In genomic region chr6:47812271-47812915, GRCm38 (mm10) we compare ENCODE assay signal across 7 mouse cellular contexts. TPM values are rescaled to one million over a fixed set of nuclear protein-coding genes. Genes with fewer than 3 reads are reported as not detected.
DNase-seq lines count a peak whose midpoint lies in the region; ATAC-seq and TF ChIP-seq lines count a peak whose summit lies in the region.

No protein-coding gene starts in this region.

- DNase-seq in thymus, adult 2 months = no peak
- no peak for DNase-seq in thymus, postnatal 36 days
- DNase-seq in limb, embryonic 14.5 days (ENCODE audit: low spot score) = no peak
- peak; percentile 29 for DNase-seq in yolk sac, embryonic 10.5 days (ENCODE audit: low spot score)
- DNase-seq in cerebellum, adult 11-12 months = no peak
- DNase-seq in cerebellum, adult 11 months = no peak

- H3K4me1 ChIP-seq in thymus, adult 2 months (replicated peaks; ENCODE audit: control insufficient read depth, insufficient read depth, low read length) = peaks cover 4% of the 10 kb centered on the region
- peaks cover 29% of the 10 kb centered on the region for H3K4me1 ChIP-seq in limb, embryonic 14.5 days (ENCODE audit: control insufficient read depth, insufficient read depth, low read length)

- peak overlapping the region; percentile 80 for H3K4me3 ChIP-seq in thymus, adult 2 months (ENCODE audit: control insufficient read depth, insufficient read depth, low read length)
- peak overlapping the region; percentile 86 for H3K4me3 ChIP-seq in limb, embryonic 14.5 days (replicated peaks; ENCODE audit: low read length)

- 0 out of 2 replicates have a peak, but pooled peaks cover 3% of the 10 kb centered on the region for H3K36me3 ChIP-seq in thymus, adult 2 months (ENCODE audit: control insufficient read depth, insufficient read depth, low read length)
- peaks cover 14% of the 10 kb centered on the region; the same call in 1 of the 2 replicates for H3K36me3 ChIP-seq in limb, embryonic 14.5 days (ENCODE audit: control insufficient read depth, insufficient read depth, low read length)

- peak overlapping the region; percentile 81 for H3K4me2 ChIP-seq in limb, embryonic 14.5 days (replicated peaks; ENCODE audit: low read depth, low read length, severe bottlenecking)

- H3K27me3 ChIP-seq in thymus, adult 2 months (ENCODE audit: control insufficient read depth, insufficient read depth, low read length) = no peaks in the 10 kb centered on the region
- no peaks in the 10 kb centered on the region for H3K27me3 ChIP-seq in limb, embryonic 14.5 days (ENCODE audit: control insufficient read depth, insufficient read depth, low read length)

- no peaks in the 10 kb centered on the region for H3K9me3 ChIP-seq in limb, embryonic 14.5 days (ENCODE audit: control insufficient read depth, low read length)

- peak; percentile 8; the same call in 1 of the 2 replicates for ATAC-seq in erythroid progenitor cell, adult 5-6 weeks (replicated peaks; ENCODE audit: low FRiP score, poor library complexity, severe bottlenecking)
- ATAC-seq in limb, embryonic 14.5 days (ENCODE audit: low FRiP score, low read depth) = no peak

- peak overlapping the region; percentile 86 for H3K27ac ChIP-seq in thymus, adult 2 months (ENCODE audit: control insufficient read depth, insufficient read depth, low read length)
- peak overlapping the region; percentile 95 for H3K27ac ChIP-seq in limb, embryonic 14.5 days (replicated peaks; ENCODE audit: low read depth, low read length)

- no peak for TF ChIP-seq CTCF in thymus, adult 2 months (IDR thresholded peaks at IDR 0.05; ENCODE audit: borderline replicate concordance, control insufficient read depth, extremely low read depth, insufficient read depth, low read length, poor library complexity)

- TF ChIP-seq POLR2A in thymus, adult 2 months (IDR thresholded peaks at IDR 0.05; ENCODE audit: control insufficient read depth, extremely low read depth, insufficient read depth, low read length, poor library complexity) = no peak
- TF ChIP-seq POLR2A in limb, embryonic 14.5 days (IDR thresholded peaks at IDR 0.05; ENCODE audit: borderline replicate concordance, extremely low read depth, insufficient read depth, insufficient read length) = no peak

- 2% methylated on average over 17 of the region's 17 CpGs for WGBS in thymus, adult 2 months
- under 1% methylated on average over 17 of the region's 17 CpGs for WGBS in limb, embryonic 14.5 days

- H3K9ac ChIP-seq in limb, embryonic 14.5 days (ENCODE audit: low read depth, low read length, severe bottlenecking) = peak overlapping the region; percentile 93

RNA-seq across cellular contexts. Expression of gene Pdia4, which starts 0.8 kb away (rescaled TPM):
- polyA plus RNA-seq in thymus, adult 2 months (2012; rRNA removed) = 24.7 and 25.4 TPM in 2 replicates
- 16.9 and 31.9 TPM in 2 replicates for total RNA-seq in erythroid progenitor cell, adult 5-6 weeks (2015; ENCODE audit: low replicate concordance)
- total RNA-seq in erythroid progenitor cell, adult 5-6 weeks (2017; ENCODE audit: low replicate concordance) = 28.1 and 34.0 TPM in 2 replicates
- polyA plus RNA-seq in limb, embryonic 14.5 days (2012; rRNA removed) = 111 and 139 TPM in 2 replicates
- 243 and 256 TPM in 2 replicates for polyA plus RNA-seq in limb, embryonic 14.5 days (2014; fragmentation: Nextera tagmentation; extraction: Ambion mirVana)

RNA-seq across cellular contexts. Expression of gene Zfp786, which starts 18.3 kb away (rescaled TPM):
- polyA plus RNA-seq in thymus, adult 2 months (2012; rRNA removed) = 0.24 and 0.31 TPM in 2 replicates
- not detected in 2 replicates for total RNA-seq in erythroid progenitor cell, adult 5-6 weeks (2015; ENCODE audit: low replicate concordance)
- total RNA-seq in erythroid progenitor cell, adult 5-6 weeks (2017; ENCODE audit: low replicate concordance) = not detected in 2 replicates
- 1.8 and 2.0 TPM in 2 replicates for polyA plus RNA-seq in limb, embryonic 14.5 days (2012; rRNA removed)
- polyA plus RNA-seq in limb, embryonic 14.5 days (2014; fragmentation: Nextera tagmentation; extraction: Ambion mirVana) = 2.9 and 3.7 TPM in 2 replicates

RNA-seq across cellular contexts. Expression of gene Zfp398, which starts 23.1 kb away (rescaled TPM):
- polyA plus RNA-seq in thymus, adult 2 months (2012; rRNA removed) = 26.5 and 32.0 TPM in 2 replicates
- total RNA-seq in erythroid progenitor cell, adult 5-6 weeks (2015; ENCODE audit: low replicate concordance) = 1.1 and 4.2 TPM in 2 replicates
- total RNA-seq in erythroid progenitor cell, adult 5-6 weeks (2017; ENCODE audit: low replicate concordance) = 1.6 and 2.1 TPM in 2 replicates
- 11.7 and 15.5 TPM in 2 replicates for polyA plus RNA-seq in limb, embryonic 14.5 days (2012; rRNA removed)
- 10.4 and 12.1 TPM in 2 replicates for polyA plus RNA-seq in limb, embryonic 14.5 days (2014; fragmentation: Nextera tagmentation; extraction: Ambion mirVana)
